Mouse (Mus musculus): ENCODE data around the gene Sulf2.

- TF ChIP-seq CTCF (conservative IDR thresholded peaks at IDR 0.05; ENCODE audit: insufficient read depth, insufficient read length, low read depth, low read length) (no peak), POLR2A (IDR thresholded peaks at IDR 0.05; ENCODE audit: low read depth, low read length) (no peak)
Measured at GRCm38 (mm10) chr2:166119992-166120391, 35.5 kb downstream of the Sulf2 start.
